Mouse (Mus musculus): ENCODE data around the gene Slco1c1. TPM values are rescaled to one million over a fixed set of nuclear protein-coding genes. Genes with fewer than 3 reads are reported as not detected.

Gene Slco1c1
- polyA plus RNA-seq, 1 experiment from 2014 or later = 23.5 TPM

DNA sequence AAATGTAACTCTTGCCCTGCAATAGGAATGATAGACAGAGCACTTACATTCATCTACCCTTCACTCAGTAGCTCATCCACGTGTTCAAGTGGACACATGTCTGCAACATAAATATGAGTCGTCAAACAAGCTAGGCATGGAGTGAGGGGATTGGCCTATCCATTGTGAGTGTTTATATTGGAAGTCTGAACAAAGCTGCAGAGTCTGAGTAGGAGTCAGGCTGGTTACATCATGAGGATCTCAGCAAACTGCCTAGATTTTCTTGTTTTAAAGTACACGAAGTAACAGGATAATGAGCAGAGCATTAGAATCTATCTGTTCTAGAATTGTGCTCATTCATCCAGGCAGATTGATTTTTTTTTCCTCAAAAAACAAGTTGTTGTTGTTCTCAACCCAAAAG, 23.0 kb upstream of the Slco1c1 start:
- no peak overlapping the region for H3K27ac ChIP-seq
- no peak overlapping the region for H3K4me3 ChIP-seq (replicated peaks; ENCODE audit: low read length)
- 0 out of 2 replicates have a peak, but pooled peaks cover 4% of the 10 kb centered on the region for H3K36me3 ChIP-seq (replicated peaks; ENCODE audit: control insufficient read depth, insufficient read depth)
- no peak for ATAC-seq (ENCODE audit: low FRiP score)
- H3K9me3 ChIP-seq (ENCODE audit: control insufficient read depth, low read length) = no peaks in the 10 kb centered on the region
- no peaks in the 10 kb centered on the region for H3K4me1 ChIP-seq (replicated peaks; ENCODE audit: control insufficient read depth, insufficient read depth, low read length)
- H3K9ac ChIP-seq = no peak overlapping the region
- H3K4me2 ChIP-seq (replicated peaks) = no peak overlapping the region
- DNase-seq (ENCODE audit: low spot score) = no peak
- H3K27me3 ChIP-seq (ENCODE audit: control insufficient read depth, insufficient read depth, low read length) = 0 out of 2 replicates have a peak, but pooled peaks cover 4% of the 10 kb centered on the region
- 84% methylated on average over 3 of the region's 3 CpGs for WGBS

DNA sequence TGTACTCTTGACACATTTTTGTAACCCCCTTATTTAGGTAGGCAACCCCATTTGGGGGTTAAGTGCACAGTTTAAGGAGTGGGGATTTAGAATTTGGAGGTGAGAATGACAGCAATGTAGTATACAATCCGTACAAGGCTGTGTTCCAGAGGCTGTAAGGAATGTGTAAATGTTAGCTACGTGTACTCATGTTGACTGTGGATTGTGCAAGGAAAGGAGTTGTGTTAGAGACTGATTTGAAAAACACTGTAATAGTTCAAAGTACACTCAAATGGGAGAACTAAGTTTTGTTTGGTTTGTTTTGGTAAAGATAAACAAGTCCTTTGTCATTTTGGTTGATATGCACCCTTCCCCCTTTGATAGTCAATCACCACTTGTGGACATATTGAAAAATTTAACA, 1.6 kb upstream of the Slco1c1 start:
- Histone ChIP-seq H3K27ac (no peak overlapping the region), H3K27me3 (ENCODE audit: control insufficient read depth, insufficient read depth, low read length) (no peaks in the 10 kb centered on the region), H3K9me3 (ENCODE audit: control insufficient read depth, low read length) (no peaks in the 10 kb centered on the region), H3K36me3 (replicated peaks; ENCODE audit: control insufficient read depth, insufficient read depth) (no peaks in the 10 kb centered on the region), H3K4me2 (replicated peaks) (no peak overlapping the region), H3K4me1 (replicated peaks; ENCODE audit: control insufficient read depth, insufficient read depth, low read length) (no peaks in the 10 kb centered on the region), H3K4me3 (replicated peaks; ENCODE audit: low read length) (no peak overlapping the region), H3K9ac (no peak overlapping the region)
- WGBS = 83% methylated on average over 2 of the region's 2 CpGs
- DNase-seq (ENCODE audit: low spot score) (no peak), ATAC-seq (ENCODE audit: low FRiP score) (no peak)

DNA sequence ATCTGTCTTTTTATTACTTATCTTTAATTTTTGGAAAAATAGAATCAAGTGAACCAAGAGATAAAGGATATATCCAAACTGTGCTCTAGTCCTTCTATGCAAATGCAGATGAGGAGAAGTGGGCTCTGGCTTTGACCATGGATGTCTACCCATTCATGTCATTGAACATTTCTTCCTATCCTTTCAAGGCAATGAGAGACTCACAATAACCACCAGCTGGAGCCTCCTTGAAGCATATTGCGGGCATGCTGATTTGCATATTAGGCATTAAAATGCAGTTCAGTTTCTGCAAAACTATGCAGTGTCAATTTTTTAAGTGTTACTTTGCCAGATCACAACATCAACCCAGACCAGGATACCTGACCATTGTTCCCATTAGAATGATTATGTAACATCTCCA, 1.6 kb downstream of the Slco1c1 start:
- no peak overlapping the region for H3K4me3 ChIP-seq (replicated peaks; ENCODE audit: low read length)
- no peak for DNase-seq (ENCODE audit: low spot score)
- WGBS = 44% methylated on average over 1 of the region's 1 CpGs

DNA sequence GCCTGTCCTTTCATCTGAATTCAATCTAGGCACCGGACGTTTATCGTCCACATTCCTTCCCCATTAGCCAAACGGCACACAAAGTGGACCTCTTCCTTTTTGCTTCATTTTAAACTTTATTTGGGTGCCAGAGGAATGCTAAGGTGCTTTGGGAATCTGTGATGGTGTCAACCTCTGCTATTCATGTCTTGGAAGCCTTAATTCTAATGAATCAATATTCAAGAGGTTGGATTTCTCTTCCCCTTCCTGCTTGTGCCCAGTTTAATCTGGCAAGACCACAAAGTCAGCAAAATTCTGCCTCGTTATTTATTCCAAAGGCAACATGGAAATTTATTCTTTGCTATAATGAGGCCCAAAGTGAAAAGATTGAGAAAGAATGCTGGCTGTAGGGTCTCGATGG, 6.7 kb downstream of the Slco1c1 start:
- WGBS = 87% methylated on average over 6 of the region's 6 CpGs
- no peaks in the 10 kb centered on the region for H3K9me3 ChIP-seq (ENCODE audit: control insufficient read depth, low read length)
- H3K4me1 ChIP-seq (replicated peaks; ENCODE audit: control insufficient read depth, insufficient read depth, low read length) = no peaks in the 10 kb centered on the region
- H3K27me3 ChIP-seq (ENCODE audit: control insufficient read depth, insufficient read depth, low read length) = no peaks in the 10 kb centered on the region
- DNase-seq (ENCODE audit: low spot score) (no peak), ATAC-seq (ENCODE audit: low FRiP score) (no peak)
- H3K4me2 ChIP-seq (replicated peaks) = no peak overlapping the region
- H3K4me3 ChIP-seq (replicated peaks; ENCODE audit: low read length) = no peak overlapping the region
- no peak overlapping the region for H3K27ac ChIP-seq
- no peaks in the 10 kb centered on the region for H3K36me3 ChIP-seq (replicated peaks; ENCODE audit: control insufficient read depth, insufficient read depth)
- no peak overlapping the region for H3K9ac ChIP-seq

More for the DNA sequence above, 1.6 kb downstream of the Slco1c1 start:
- Histone ChIP-seq H3K36me3 (replicated peaks; ENCODE audit: control insufficient read depth, insufficient read depth) (no peaks in the 10 kb centered on the region), H3K4me1 (replicated peaks; ENCODE audit: control insufficient read depth, insufficient read depth, low read length) (no peaks in the 10 kb centered on the region), H3K27ac (no peak overlapping the region), H3K9ac (no peak overlapping the region), H3K9me3 (ENCODE audit: control insufficient read depth, low read length) (no peaks in the 10 kb centered on the region), H3K27me3 (ENCODE audit: control insufficient read depth, insufficient read depth, low read length) (no peaks in the 10 kb centered on the region), H3K4me2 (replicated peaks) (no peak overlapping the region)
- no peak for ATAC-seq (ENCODE audit: low FRiP score)

DNA sequence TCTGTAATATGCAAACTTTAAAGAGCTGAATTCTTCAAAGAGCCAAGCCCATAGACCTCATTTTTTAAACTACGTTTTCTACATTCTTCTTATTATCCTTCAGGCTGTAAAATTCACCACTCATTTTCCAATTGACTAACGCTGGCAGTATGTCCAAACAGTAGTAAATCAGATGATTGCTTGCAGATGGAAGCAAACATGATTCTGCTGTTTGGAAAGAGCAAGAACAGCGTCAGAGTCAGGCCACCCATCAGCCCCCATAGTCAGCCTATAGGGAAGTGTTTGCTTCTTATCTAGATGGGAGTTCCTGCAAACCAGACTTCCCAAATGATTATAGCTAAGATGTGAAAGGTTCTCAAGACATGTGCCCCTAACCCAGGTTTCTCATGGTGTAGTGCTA, 13.1 kb downstream of the Slco1c1 start:
- Histone ChIP-seq H3K9ac (no peak overlapping the region), H3K27ac (no peak overlapping the region), H3K9me3 (ENCODE audit: control insufficient read depth, low read length) (no peaks in the 10 kb centered on the region), H3K4me3 (replicated peaks; ENCODE audit: low read length) (no peak overlapping the region), H3K4me1 (replicated peaks; ENCODE audit: control insufficient read depth, insufficient read depth, low read length) (no peaks in the 10 kb centered on the region), H3K4me2 (replicated peaks) (no peak overlapping the region), H3K27me3 (ENCODE audit: control insufficient read depth, insufficient read depth, low read length) (no peaks in the 10 kb centered on the region), H3K36me3 (replicated peaks; ENCODE audit: control insufficient read depth, insufficient read depth) (no peaks in the 10 kb centered on the region)
- no peak for ATAC-seq (ENCODE audit: low FRiP score)
- 87% methylated on average over 3 of the region's 3 CpGs for WGBS
- no peak for DNase-seq (ENCODE audit: low spot score)

DNA sequence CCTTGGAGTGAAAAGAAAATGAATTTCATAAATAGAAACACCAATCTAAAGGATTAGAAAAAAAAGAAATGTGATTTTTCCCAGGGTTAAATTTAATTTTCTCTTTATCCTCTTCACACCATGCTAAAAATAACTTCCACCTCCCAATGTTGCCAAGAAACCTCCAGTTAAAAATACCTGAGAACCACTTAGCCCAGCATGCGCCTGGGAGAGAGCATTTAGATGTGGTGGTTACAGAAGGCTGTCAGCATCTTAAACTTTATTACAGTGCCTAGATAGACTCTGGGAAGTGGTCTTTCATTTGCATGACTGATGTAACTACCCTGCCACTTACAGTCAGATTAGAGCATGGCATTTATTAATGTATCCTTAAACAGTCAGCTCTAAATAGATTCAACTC, 17.0 kb downstream of the Slco1c1 start:
- H3K27me3 ChIP-seq (ENCODE audit: control insufficient read depth, insufficient read depth, low read length) = no peaks in the 10 kb centered on the region
- no peak overlapping the region for H3K27ac ChIP-seq
- ATAC-seq (ENCODE audit: low FRiP score) (no peak), DNase-seq (ENCODE audit: low spot score) (no peak)
- no peak overlapping the region for H3K4me3 ChIP-seq (replicated peaks; ENCODE audit: low read length)
- no peaks in the 10 kb centered on the region for H3K36me3 ChIP-seq (replicated peaks; ENCODE audit: control insufficient read depth, insufficient read depth)
- H3K4me2 ChIP-seq (replicated peaks) = no peak overlapping the region
- no peak overlapping the region for H3K9ac ChIP-seq
- 83% methylated on average over 1 of the region's 1 CpGs for WGBS
- no peaks in the 10 kb centered on the region for H3K4me1 ChIP-seq (replicated peaks; ENCODE audit: control insufficient read depth, insufficient read depth, low read length)
- H3K9me3 ChIP-seq (ENCODE audit: control insufficient read depth, low read length) = no peaks in the 10 kb centered on the region

DNA sequence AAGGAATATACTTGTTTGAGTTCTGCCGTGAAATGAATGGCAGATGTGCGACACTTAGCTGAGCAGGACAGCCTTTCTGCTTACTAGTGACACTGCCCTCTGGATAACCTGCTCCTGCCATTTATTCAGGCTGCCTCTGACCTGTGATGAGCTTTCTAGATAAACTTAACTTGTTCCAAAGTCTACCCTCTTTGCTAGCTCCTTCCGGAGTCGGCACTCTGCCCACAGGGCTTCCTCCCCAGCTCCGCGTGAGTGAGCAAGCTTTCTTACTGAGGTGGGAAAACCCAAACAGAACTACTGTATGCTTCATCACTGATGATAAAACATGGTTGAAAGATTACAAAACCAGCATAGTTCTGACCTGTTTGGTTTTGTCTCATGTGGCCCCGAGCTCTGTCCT, 19.2 kb downstream of the Slco1c1 start:
- ATAC-seq (ENCODE audit: low FRiP score) = no peak
- Histone ChIP-seq H3K36me3 (replicated peaks; ENCODE audit: control insufficient read depth, insufficient read depth) (no peaks in the 10 kb centered on the region), H3K4me3 (replicated peaks; ENCODE audit: low read length) (no peak overlapping the region), H3K9ac (no peak overlapping the region), H3K4me2 (replicated peaks) (no peak overlapping the region), H3K27ac (no peak overlapping the region), H3K4me1 (replicated peaks; ENCODE audit: control insufficient read depth, insufficient read depth, low read length) (no peaks in the 10 kb centered on the region), H3K27me3 (ENCODE audit: control insufficient read depth, insufficient read depth, low read length) (no peaks in the 10 kb centered on the region), H3K9me3 (ENCODE audit: control insufficient read depth, low read length) (no peaks in the 10 kb centered on the region)
- DNase-seq (ENCODE audit: low spot score) = no peak
- WGBS = 95% methylated on average over 7 of the region's 7 CpGs

DNA sequence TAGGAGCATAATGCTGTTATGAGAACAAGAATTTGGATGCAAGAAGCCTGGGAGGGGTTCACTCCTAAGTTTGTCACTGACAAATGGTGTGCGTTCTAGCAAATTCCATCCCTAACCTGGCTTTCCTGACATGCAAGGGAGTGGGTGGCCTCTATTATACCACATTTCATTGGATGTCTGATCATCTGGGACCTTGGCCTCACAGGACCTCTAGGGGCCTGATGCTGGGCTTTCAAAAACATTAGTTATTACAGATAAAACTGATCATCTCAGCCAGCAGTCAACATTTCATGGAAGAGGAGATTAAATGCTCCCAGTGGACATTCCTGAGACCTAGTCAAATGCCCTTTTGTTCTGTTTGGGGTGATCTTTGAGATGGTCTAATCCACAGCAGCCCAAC, 34.0 kb downstream of the Slco1c1 start:
- no peak for ATAC-seq (ENCODE audit: low FRiP score)
- no peak overlapping the region for H3K27ac ChIP-seq
- WGBS = 92% methylated on average over 1 of the region's 1 CpGs
- DNase-seq (ENCODE audit: low spot score) = no peak
- no peaks in the 10 kb centered on the region for H3K4me1 ChIP-seq (replicated peaks; ENCODE audit: control insufficient read depth, insufficient read depth, low read length)
- H3K4me2 ChIP-seq (replicated peaks) = no peak overlapping the region
- no peaks in the 10 kb centered on the region for H3K36me3 ChIP-seq (replicated peaks; ENCODE audit: control insufficient read depth, insufficient read depth)
- no peak overlapping the region for H3K4me3 ChIP-seq (replicated peaks; ENCODE audit: low read length)
- H3K9me3 ChIP-seq (ENCODE audit: control insufficient read depth, low read length) = no peaks in the 10 kb centered on the region
- H3K27me3 ChIP-seq (ENCODE audit: control insufficient read depth, insufficient read depth, low read length) = no peaks in the 10 kb centered on the region
- no peak overlapping the region for H3K9ac ChIP-seq

DNA sequence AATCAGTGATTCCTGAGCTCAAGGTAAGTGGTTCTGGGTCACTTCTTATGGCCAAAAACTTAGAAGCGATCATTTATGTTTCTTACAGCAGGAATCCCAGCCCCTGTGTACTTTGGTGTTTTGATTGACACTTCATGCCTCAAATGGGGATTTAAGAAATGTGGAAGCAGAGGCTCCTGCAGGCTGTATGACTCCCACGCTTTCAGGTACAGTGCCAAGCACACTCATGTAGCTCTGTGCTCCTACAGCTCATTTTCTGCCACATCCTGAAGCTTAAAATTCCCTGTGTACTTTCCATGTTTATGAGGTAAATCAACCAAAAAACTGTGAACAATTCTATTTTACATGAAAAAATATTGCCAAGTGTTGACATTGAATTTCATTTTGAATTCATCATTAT, 43.2 kb downstream of the Slco1c1 start:
- no peak overlapping the region for H3K27ac ChIP-seq
- DNase-seq (ENCODE audit: low spot score) (no peak), ATAC-seq (ENCODE audit: low FRiP score) (no peak)
- no peaks in the 10 kb centered on the region; the same call in 1 of the 2 replicates for H3K4me1 ChIP-seq (replicated peaks; ENCODE audit: control insufficient read depth, insufficient read depth, low read length)
- H3K4me2 ChIP-seq (replicated peaks) = no peak overlapping the region
- H3K9ac ChIP-seq = no peak overlapping the region
- 97% methylated on average over 2 of the region's 2 CpGs for whole genome bisulfite sequencing
- H3K9me3 ChIP-seq (ENCODE audit: control insufficient read depth, low read length) = no peaks in the 10 kb centered on the region
- no peaks in the 10 kb centered on the region for H3K27me3 ChIP-seq (ENCODE audit: control insufficient read depth, insufficient read depth, low read length)
- H3K4me3 ChIP-seq (replicated peaks; ENCODE audit: low read length) = no peak overlapping the region
- H3K36me3 ChIP-seq (replicated peaks; ENCODE audit: control insufficient read depth, insufficient read depth) = no peaks in the 10 kb centered on the region

DNA sequence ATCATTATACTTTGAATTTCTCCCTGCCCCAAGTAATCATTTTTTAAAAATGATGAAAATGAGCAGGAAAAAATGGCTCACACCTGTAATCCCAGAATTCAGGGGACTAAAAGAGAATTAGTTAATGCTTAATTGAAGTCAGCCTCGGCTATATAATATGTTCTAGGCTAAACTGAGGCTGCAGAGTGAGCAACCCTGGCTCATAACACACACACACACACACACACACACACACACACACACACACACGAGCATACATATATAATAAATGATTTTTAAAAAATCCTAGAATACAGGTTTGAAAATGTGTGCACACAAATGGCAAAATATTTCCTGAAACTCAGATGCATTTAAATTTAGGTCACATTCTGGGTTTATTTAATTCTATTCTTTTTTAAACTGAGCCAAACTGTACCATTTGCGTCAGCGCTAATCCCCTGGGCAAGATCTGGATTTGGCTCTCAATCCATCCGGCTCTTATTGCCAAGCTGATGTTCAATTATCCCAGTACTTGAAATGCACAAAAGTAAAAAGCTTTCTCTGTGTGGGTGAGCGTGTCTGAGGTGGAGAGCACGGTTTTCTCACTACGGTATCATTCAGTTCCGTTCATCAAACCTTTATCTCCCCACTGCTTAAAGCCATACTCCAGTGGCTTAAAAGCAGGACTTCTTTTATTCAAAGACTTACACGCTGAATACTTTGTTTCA, 43.8 kb downstream of the Slco1c1 start:
- Histone ChIP-seq H3K36me3 (replicated peaks; ENCODE audit: control insufficient read depth, insufficient read depth) (no peaks in the 10 kb centered on the region), H3K4me2 (replicated peaks) (no peak overlapping the region), H3K4me1 (replicated peaks; ENCODE audit: control insufficient read depth, insufficient read depth, low read length) (no peaks in the 10 kb centered on the region; the same call in 1 of the 2 replicates), H3K4me3 (replicated peaks; ENCODE audit: low read length) (no peak overlapping the region), H3K27ac (no peak overlapping the region), H3K27me3 (ENCODE audit: control insufficient read depth, insufficient read depth, low read length) (no peaks in the 10 kb centered on the region), H3K9me3 (ENCODE audit: control insufficient read depth, low read length) (no peaks in the 10 kb centered on the region), H3K9ac (no peak overlapping the region)
- peak; percentile 62; the same call in 1 of the 2 replicates for ATAC-seq (ENCODE audit: low FRiP score)
- no peak for DNase-seq (ENCODE audit: low spot score)
- WGBS = 53% methylated on average over 10 of the region's 10 CpGs
